Mouse (Mus musculus) CH12.LX (cell line): ENCODE results near the gene Cdc14a. TPM values are rescaled to one million over a fixed set of nuclear protein-coding genes. Genes with fewer than 3 reads are reported as not detected.
A peak's percentile ranks its signal among the peaks of the same experiment; 100 is the strongest.

ENCODE experiments used
- DNase-seq: peaks from one replicate; pipeline ENCODE4 v3.0.0-alpha.2; 2013; ENCODE audit errors: extremely low read depth
- H3K27ac ChIP-seq: 2 replicates; pipeline ENCODE4 v1.5.1; 2012; ENCODE audit warnings: low read depth, mild to moderate bottlenecking, control low read depth, moderate library complexity; ENCODE audit not compliant: insufficient read depth
- H3K27me3 ChIP-seq: replicated peaks from 2 replicates; pipeline ENCODE3; 2012; ENCODE audit warnings: inconsistent platforms
- H3K36me3 ChIP-seq, 2 experiments: replicated peaks in 1 of 2; 2 replicates each; pipeline versions ENCODE3 to v1.6.1; 2012; ENCODE audit warnings: inconsistent platforms in 1 of 2, low read length in 1 of 2, mild to moderate bottlenecking in 1 of 2, mixed read lengths in 1 of 2, moderate library complexity in 1 of 2; ENCODE audit not compliant: control insufficient read depth in 1 of 2, insufficient read depth in 1 of 2
- H3K4me1 ChIP-seq, 2 experiments: 2 replicates each; pipeline ENCODE4 v1.6.1; 2012; ENCODE audit warnings: inconsistent platforms in 1 of 2, moderate library complexity in 1 of 2; ENCODE audit not compliant: insufficient read depth in 2 of 2, control insufficient read depth in 1 of 2
- H3K4me2 ChIP-seq: 2 replicates; pipeline ENCODE4 v1.6.1; 2012; ENCODE audit warnings: low read depth, mild to moderate bottlenecking, control low read depth; ENCODE audit not compliant: poor library complexity, insufficient read depth, severe bottlenecking
- H3K4me3 ChIP-seq, 3 experiments: fragments of 150-350 bp in 1 of 3; sonication (generic) in 1 of 3; replicated peaks in 1 of 3; 2 replicates each; pipeline versions ENCODE3 to v1.5.1; 2011 to 2012; ENCODE audit warnings: low read depth in 2 of 3, low read length in 2 of 3, mild to moderate bottlenecking in 2 of 3, moderate library complexity in 2 of 3, control low read depth in 1 of 3, improper control_type of control experiment in 1 of 3, inconsistent platforms in 1 of 3, mixed read lengths in 1 of 3; ENCODE audit not compliant: poor library complexity in 1 of 3
- H3K79me2 ChIP-seq: replicated peaks from 2 replicates; pipeline ENCODE4 v1.6.1; 2012; ENCODE audit warnings: mild to moderate bottlenecking, moderate library complexity; ENCODE audit not compliant: control insufficient read depth, poor library complexity, insufficient read depth, severe bottlenecking; ENCODE audit errors: extremely low read depth
- H3K9ac ChIP-seq: 2 replicates; pipeline ENCODE4 v1.6.1; 2012; ENCODE audit warnings: low read depth, mild to moderate bottlenecking, control low read depth, moderate library complexity; ENCODE audit not compliant: insufficient read depth
- H3K9me3 ChIP-seq: replicated peaks from 2 replicates; pipeline ENCODE3; 2012; ENCODE audit warnings: low read length, inconsistent platforms, mixed read lengths
- E2F4 ChIP-seq: IDR thresholded peaks from 2 replicates; pipeline ENCODE4 v1.6.1; 2011; ENCODE audit warnings: low read depth, low read length, improper control_type of control experiment; ENCODE audit not compliant: insufficient replicate concordance
- ELF1 ChIP-seq: IDR thresholded peaks from 2 replicates; pipeline ENCODE4 v1.6.1; 2014; ENCODE audit warnings: low read depth, mild to moderate bottlenecking, inconsistent platforms, low read length, improper control_type of control experiment
- EP300 ChIP-seq: IDR thresholded peaks from 2 replicates; pipeline ENCODE4 v1.6.1; 2011; ENCODE audit warnings: low read length, improper control_type of control experiment
- ETS1 ChIP-seq: conservative IDR thresholded peaks from 2 replicates; pipeline ENCODE4 v1.6.1; 2012; ENCODE audit warnings: low read depth, mild to moderate bottlenecking, inconsistent platforms, low read length, improper control_type of control experiment, moderate library complexity
- JUN ChIP-seq: IDR thresholded peaks from 2 replicates; pipeline ENCODE4 v1.6.1; 2011; ENCODE audit warnings: low read depth, mild to moderate bottlenecking, low read length, improper control_type of control experiment, moderate library complexity; ENCODE audit not compliant: insufficient read depth
- MAFK ChIP-seq: IDR thresholded peaks from 2 replicates; pipeline ENCODE4 v1.6.1; 2011; ENCODE audit warnings: low read length, improper control_type of control experiment; ENCODE audit not compliant: insufficient replicate concordance
- MAX ChIP-seq: IDR thresholded peaks from 2 replicates; pipeline ENCODE4 v1.6.1; 2011; ENCODE audit warnings: low read length, improper control_type of control experiment
- MAZ ChIP-seq: IDR thresholded peaks from 2 replicates; pipeline ENCODE4 v1.6.1; 2012; ENCODE audit warnings: low read depth, mild to moderate bottlenecking, inconsistent platforms, low read length, improper control_type of control experiment, moderate library complexity
- MEF2A ChIP-seq: IDR thresholded peaks from 2 replicates; pipeline ENCODE4 v1.6.1; 2014; ENCODE audit warnings: low read depth, mild to moderate bottlenecking, inconsistent platforms, low read length, improper control_type of control experiment, borderline replicate concordance
- MXI1 ChIP-seq: IDR thresholded peaks from 2 replicates; pipeline ENCODE4 v1.6.1; 2011; ENCODE audit warnings: mild to moderate bottlenecking, low read depth, low read length, improper control_type of control experiment
- MYC ChIP-seq: IDR thresholded peaks from 2 replicates; pipeline ENCODE4 v1.6.1; 2011; ENCODE audit warnings: low read depth, mild to moderate bottlenecking, improper control_type of control experiment, low read length
- NRF1 ChIP-seq: IDR thresholded peaks from 2 replicates; pipeline ENCODE4 v1.6.1; 2014; ENCODE audit warnings: low read depth, mild to moderate bottlenecking, inconsistent platforms, low read length, improper control_type of control experiment, moderate library complexity
- PAX5 ChIP-seq: IDR thresholded peaks from 2 replicates; pipeline ENCODE4 v1.6.1; 2012; ENCODE audit warnings: low read length, inconsistent platforms, mixed read lengths
- POLR2A ChIP-seq: IDR thresholded peaks from 2 replicates; pipeline ENCODE4 v1.6.1; 2011; ENCODE audit warnings: low read depth, mild to moderate bottlenecking, improper control_type of control experiment, low read length
- POLR2AphosphoS2 ChIP-seq: IDR thresholded peaks from 2 replicates; pipeline ENCODE4 v1.6.1; 2011; ENCODE audit warnings: low read depth, low read length, improper control_type of control experiment
- RAD21 ChIP-seq: IDR thresholded peaks from 2 replicates; pipeline ENCODE4 v1.6.1; 2011; ENCODE audit warnings: low read depth, mild to moderate bottlenecking, low read length, improper control_type of control experiment, moderate library complexity
- SIN3A ChIP-seq: IDR thresholded peaks from 2 replicates; pipeline ENCODE4 v1.6.1; 2012; ENCODE audit warnings: low read length, improper control_type of control experiment, inconsistent platforms
- SMC3 ChIP-seq: IDR thresholded peaks from 2 replicates; pipeline ENCODE4 v1.6.1; 2011; ENCODE audit warnings: low read depth, low read length, improper control_type of control experiment
- UBTF ChIP-seq: IDR thresholded peaks from 2 replicates; pipeline ENCODE4 v1.6.1; 2012; ENCODE audit warnings: low read depth, mild to moderate bottlenecking, inconsistent platforms, low read length, improper control_type of control experiment, moderate library complexity
- USF1 ChIP-seq: IDR thresholded peaks from 2 replicates; pipeline ENCODE4 v1.6.1; 2014; ENCODE audit warnings: low read depth, mild to moderate bottlenecking, inconsistent platforms, low read length, improper control_type of control experiment
- USF2 ChIP-seq: conservative IDR thresholded peaks from 2 replicates; pipeline ENCODE4 v1.6.1; 2011; ENCODE audit warnings: low read depth, low read length, improper control_type of control experiment
- ZC3H11A ChIP-seq: IDR thresholded peaks from 2 replicates; pipeline ENCODE4 v1.6.1; 2012; ENCODE audit warnings: low read depth, mild to moderate bottlenecking, inconsistent platforms, low read length, improper control_type of control experiment
- ZKSCAN1 ChIP-seq: IDR thresholded peaks from 2 replicates; pipeline ENCODE4 v1.6.1; 2012; ENCODE audit warnings: low read depth, inconsistent platforms, low read length, improper control_type of control experiment, borderline replicate concordance
- ZMIZ1 ChIP-seq: IDR thresholded peaks from 2 replicates; pipeline ENCODE4 v1.6.1; 2012; ENCODE audit warnings: low read depth, mild to moderate bottlenecking, inconsistent platforms, low read length, improper control_type of control experiment
- ZNF384 ChIP-seq: IDR thresholded peaks from 2 replicates; pipeline ENCODE4 v1.6.1; 2012; ENCODE audit warnings: low read depth, low read length, improper control_type of control experiment, inconsistent platforms
- dilution Hi-C: fragments of 300-500 bp; cut with MboI; formaldehyde crosslinking; loops from 2 replicates; pipeline ENCODE4 v1.14.3; 2020; ENCODE audit warnings: low sequenced_read_pairs; ENCODE audit not compliant: extremely low pct_unique_long_range_greater_than_20kb, extremely low pct_ligation_motif_present
- in situ Hi-C: fragments of 300-500 bp; cut with MboI; formaldehyde crosslinking; loops from 3 replicates; pipeline ENCODE4 v1.14.3; 2019; ENCODE audit warnings: low sequenced_read_pairs, low pct_ligation_motif_present, low pct_unique_long_range_greater_than_20kb, mixed read lengths
- polyA plus RNA-seq: library from polyadenylated mRNA; unstranded; fragments of >175 nt; gene quantifications from 2 replicates; pipeline ENCODE4 v1.2.1, GENCODE M21; 2012; ENCODE audit warnings: low read depth; ENCODE audit not compliant: insufficient read length
- total RNA-seq, 2 experiments: library from RNA; depleted of rRNA; stranded (reverse); fragments of 300-350 nt in 1 of 2; fragments of >200 nt in 1 of 2; gene quantifications; 2 replicates each; pipeline ENCODE4 v1.2.3; 2012 to 2014

Cdc14a gene
- total and polyA plus RNA-seq, 3 experiments: 9.4 to 12.1 (median 9.8) TPM

- Histone ChIP-seq H3K79me2 (no peaks in the 10 kb centered on the region; the same call in 1 of the 2 replicates), H3K27me3 (no peaks in the 10 kb centered on the region), H3K36me3 (no peaks in the 10 kb centered on the region), H3K27ac (peak overlapping the region; percentile 29; the same call in 1 of the 2 replicates), H3K4me1 (peaks cover 14 to 31% of the 10 kb centered on the region in 2 experiments), H3K4me3 (peak overlapping the region in 1 of 3 experiments; percentile 31), H3K9ac (peak overlapping the region; percentile 76), H3K4me2 (peak overlapping the region; percentile 39), H3K9me3 (peaks cover 10% of the 10 kb centered on the region)
- dilution Hi-C loops: no loop called here
- no peak for TF ChIP-seq NRF1
- no peak for TF ChIP-seq MEF2A
- TF ChIP-seq POLR2AphosphoS2: no peak
- TF ChIP-seq SMC3: no peak
- no peak for TF ChIP-seq ZC3H11A
- no peak for TF ChIP-seq E2F4
- no peak for TF ChIP-seq MAZ
- TF ChIP-seq MXI1: no peak
- DNase-seq: no peak
- in situ Hi-C loops: no loop called here
These were observed 16.5 kb upstream of the Cdc14a start for GRCm38 (mm10) chr3:116440066-116440997.

- H3K4me1 ChIP-seq: peaks cover 8 to 25% of the 10 kb centered on the region in 2 experiments
- no peaks in the 10 kb centered on the region for H3K36me3 ChIP-seq
- no peak overlapping the region for H3K27ac ChIP-seq
- H3K9me3 ChIP-seq: peaks cover 10% of the 10 kb centered on the region
- no peak overlapping the region for H3K4me2 ChIP-seq
- TF ChIP-seq USF1 (no peak), PAX5 (no peak), MYC (no peak), MAX (no peak), ZMIZ1 (no peak), ZC3H11A (no peak), EP300 (no peak), UBTF (no peak), POLR2AphosphoS2 (no peak), RAD21 (no peak), USF2 (no peak), MAFK (no peak), ETS1 (no peak), POLR2A (no peak), NRF1 (no peak), ELF1 (no peak), JUN (no peak), ZNF384 (no peak), SIN3A (no peak), ZKSCAN1 (no peak)
- DNase-seq: no peak
- in situ Hi-C loops (no loop called here), dilution Hi-C loops (no loop called here)
- no peak overlapping the region for H3K4me3 ChIP-seq
- no peak overlapping the region for H3K9ac ChIP-seq
- H3K27me3 ChIP-seq: no peaks in the 10 kb centered on the region
- no peaks in the 10 kb centered on the region; the same call in 1 of the 2 replicates for H3K79me2 ChIP-seq
These were observed 13.2 kb upstream of the Cdc14a start for GRCm38 (mm10) chr3:116436811-116437601.
